Mouse (Mus musculus) MEL (cell line): ENCODE results near the gene Zmpste24. TPM values are rescaled to one million over a fixed set of nuclear protein-coding genes. Genes with fewer than 3 reads are reported as not detected.

Source experiments
- DNase-seq: peaks from one replicate; pipeline ENCODE4 v3.0.0; 2011; ENCODE audit warnings: low read depth, low spot score
- H3K27ac ChIP-seq: 2 replicates; pipeline ENCODE4 v1.5.1; 2012; ENCODE audit warnings: low read depth, mild to moderate bottlenecking, control low read depth, low read length, moderate library complexity; ENCODE audit not compliant: control insufficient read depth
- H3K27me3 ChIP-seq, 2 experiments: fragments of 150-350 bp in 1 of 2; sonication (generic) in 1 of 2; 2 replicates each; pipeline ENCODE4 v1.6.1; 2012; ENCODE audit warnings: low read length in 2 of 2, mild to moderate bottlenecking in 2 of 2, improper control_type of control experiment in 1 of 2, moderate library complexity in 1 of 2; ENCODE audit not compliant: insufficient read depth in 2 of 2, control insufficient read depth in 1 of 2
- H3K36me3 ChIP-seq, 2 experiments: 2 replicates each; pipeline ENCODE4 v1.6.1; 2012 to 2014; ENCODE audit warnings: low read length in 2 of 2, improper control_type of control experiment in 1 of 2, inconsistent platforms in 1 of 2, mild to moderate bottlenecking in 1 of 2; ENCODE audit not compliant: insufficient read depth in 2 of 2, control insufficient read depth in 1 of 2
- H3K4me1 ChIP-seq, 2 experiments: fragments of 150-350 bp in 1 of 2; sonication (generic) in 1 of 2; 2 replicates each; pipeline ENCODE4 v1.6.1; 2012; ENCODE audit warnings: low read length in 2 of 2, improper control_type of control experiment in 1 of 2, mild to moderate bottlenecking in 1 of 2; ENCODE audit not compliant: insufficient read depth in 2 of 2, control insufficient read depth in 1 of 2
- H3K4me3 ChIP-seq, 2 experiments: fragments of 150-350 bp in 1 of 2; sonication (generic) in 1 of 2; 2 replicates each; pipeline ENCODE4 v1.5.1; 2012; ENCODE audit warnings: low read depth in 2 of 2, low read length in 2 of 2, mild to moderate bottlenecking in 2 of 2, moderate library complexity in 2 of 2, control low read depth in 1 of 2, improper control_type of control experiment in 1 of 2; ENCODE audit not compliant: control insufficient read depth in 1 of 2, insufficient read depth in 1 of 2
- H3K79me2 ChIP-seq: 2 replicates; pipeline ENCODE4 v1.6.1; 2012; ENCODE audit warnings: mild to moderate bottlenecking, low read length, moderate library complexity; ENCODE audit not compliant: control insufficient read depth, poor library complexity, insufficient read depth
- H3K9ac ChIP-seq: 2 replicates; pipeline ENCODE4 v1.6.1; 2012; ENCODE audit warnings: low read depth, mild to moderate bottlenecking, control low read depth, low read length, moderate library complexity; ENCODE audit not compliant: control insufficient read depth, poor library complexity, severe bottlenecking
- H3K9me3 ChIP-seq: fragments of 150-350 bp; sonication (generic); replicated peaks from 2 replicates; pipeline ENCODE4 v1.6.1; 2012; ENCODE audit warnings: mild to moderate bottlenecking, low read length, improper control_type of control experiment, moderate library complexity; ENCODE audit not compliant: insufficient read depth
- CHD2 ChIP-seq: IDR thresholded peaks from 2 replicates; pipeline ENCODE4 v1.6.1; 2011; ENCODE audit warnings: low read length, improper control_type of control experiment
- E2F4 ChIP-seq: IDR thresholded peaks from 2 replicates; pipeline ENCODE4 v1.6.1; 2011; ENCODE audit warnings: low read depth, low read length, improper control_type of control experiment, borderline replicate concordance
- EP300 ChIP-seq, 2 experiments: IDR thresholded peaks; 2 replicates each; pipeline ENCODE4 v1.6.1; 2011; ENCODE audit warnings: improper control_type of control experiment in 2 of 2, low read length in 2 of 2, low read depth in 1 of 2, mild to moderate bottlenecking in 1 of 2
- MAX ChIP-seq: IDR thresholded peaks from 2 replicates; pipeline ENCODE4 v1.6.1; 2011; ENCODE audit warnings: low read length, improper control_type of control experiment
- MAZ ChIP-seq: IDR thresholded peaks from 2 replicates; pipeline ENCODE4 v1.6.1; 2012; ENCODE audit warnings: low read depth, mild to moderate bottlenecking, inconsistent platforms, low read length, improper control_type of control experiment
- MEF2A ChIP-seq: IDR thresholded peaks from 2 replicates; pipeline ENCODE4 v1.6.1; 2014; ENCODE audit warnings: low read depth, mild to moderate bottlenecking, inconsistent platforms, low read length, improper control_type of control experiment; ENCODE audit not compliant: poor library complexity, insufficient replicate concordance, severe bottlenecking; ENCODE audit errors: extremely low read depth
- NELFE ChIP-seq: IDR thresholded peaks from 2 replicates; pipeline ENCODE4 v1.6.1; 2011; ENCODE audit warnings: low read depth, low read length, improper control_type of control experiment
- RAD21 ChIP-seq: IDR thresholded peaks from 2 replicates; pipeline ENCODE4 v1.6.1; 2011; ENCODE audit warnings: mild to moderate bottlenecking, low read depth, low read length, improper control_type of control experiment
- SIN3A ChIP-seq: IDR thresholded peaks from 2 replicates; pipeline ENCODE4 v1.6.1; 2012; ENCODE audit warnings: low read length, improper control_type of control experiment, inconsistent platforms
- SMC3 ChIP-seq: IDR thresholded peaks from 2 replicates; pipeline ENCODE4 v1.6.1; 2011; ENCODE audit warnings: low read depth, low read length, improper control_type of control experiment
- TAL1 ChIP-seq: IDR thresholded peaks from 2 replicates; pipeline ENCODE4 v1.6.1; 2012; ENCODE audit warnings: mild to moderate bottlenecking, inconsistent platforms, low read length, moderate library complexity, mixed read lengths
- TCF12 ChIP-seq: IDR thresholded peaks from 2 replicates; pipeline ENCODE4 v1.6.1; 2014; ENCODE audit warnings: low read depth, mild to moderate bottlenecking, inconsistent platforms, low read length, improper control_type of control experiment, moderate library complexity
- USF2 ChIP-seq, 2 experiments: IDR thresholded peaks; 2 replicates each; pipeline ENCODE4 v1.6.1; 2011 to 2012; ENCODE audit warnings: improper control_type of control experiment in 2 of 2, low read length in 2 of 2, borderline replicate concordance in 1 of 2, inconsistent platforms in 1 of 2, low read depth in 1 of 2, mild to moderate bottlenecking in 1 of 2; ENCODE audit not compliant: insufficient read depth in 1 of 2
- ZC3H11A ChIP-seq: IDR thresholded peaks from 2 replicates; pipeline ENCODE4 v1.6.1; 2012; ENCODE audit warnings: low read depth, mild to moderate bottlenecking, inconsistent platforms, low read length, improper control_type of control experiment
- polyA plus RNA-seq, 2 experiments: library from polyadenylated mRNA; stranded (reverse) in 1 of 2; unstranded in 1 of 2; fragments of >175 nt in 1 of 2; fragments of >200 nt in 1 of 2; gene quantifications; 2 replicates each; pipeline versions ENCODE4 v1.2.1 to v1.2.4; 2012; ENCODE audit warnings: low replicate concordance in 2 of 2, low read depth in 1 of 2; ENCODE audit not compliant: insufficient read length in 2 of 2, insufficient read depth in 1 of 2, missing spikeins in 1 of 2
- total RNA-seq: library from RNA; depleted of rRNA; stranded (reverse); fragments of 300-350 nt; gene quantifications from 2 replicates; pipeline ENCODE4 v1.2.3, GENCODE M21; 2012

Gene Zmpste24
- total and polyA plus RNA-seq, 3 experiments: 37.6 to 70.6 (median 44.7) TPM

GRCm38 (mm10) chr4:121052454-121053323 lies 45.4 kb downstream of the Zmpste24 start:
- H3K4me3 ChIP-seq: no peak overlapping the region
- no peaks in the 10 kb centered on the region; a peak in 2 of 4 replicates for H3K27me3 ChIP-seq
- no peaks in the 10 kb centered on the region for H3K9me3 ChIP-seq
- H3K36me3 ChIP-seq: no peaks in the 10 kb centered on the region
- H3K4me1 ChIP-seq: no peaks in the 10 kb centered on the region
- H3K27ac ChIP-seq: no peak overlapping the region
- no peak for TF ChIP-seq MAX
- no peak for TF ChIP-seq RAD21
- TF ChIP-seq SIN3A: no peak
- TF ChIP-seq TAL1: no peak
- no peak for TF ChIP-seq TCF12
- no peak for TF ChIP-seq E2F4
- TF ChIP-seq SMC3: no peak
- TF ChIP-seq MEF2A: no peak
- no peak for TF ChIP-seq ZC3H11A
- no peak overlapping the region for H3K9ac ChIP-seq
- no peak for DNase-seq
- H3K79me2 ChIP-seq: no peaks in the 10 kb centered on the region

- Histone ChIP-seq H3K36me3 (no peaks in the 10 kb centered on the region), H3K27me3 (peaks cover 0 to 3% of the 10 kb centered on the region in 2 experiments; a peak in 2 of 4 replicates), H3K27ac (no peak overlapping the region)
- no peak for DNase-seq
- TF ChIP-seq TAL1 (no peak), USF2 (IDR thresholded peaks at IDR 0.05; ENCODE audit: borderline replicate concordance in 1 of 2, insufficient read depth in 1 of 2, low read depth in 1 of 2, low read length in 2 of 2) (no peak), EP300 (IDR thresholded peaks at IDR 0.05; ENCODE audit: low read depth in 1 of 2, low read length in 2 of 2) (no peak), NELFE (no peak), CHD2 (no peak), MAZ (no peak), E2F4 (no peak), MAX (no peak), SIN3A (no peak)
- TF ChIP-seq, all 39 proteins: peak for 0
- H3K9me3 ChIP-seq: no peaks in the 10 kb centered on the region
- H3K4me3 ChIP-seq: no peak overlapping the region
- no peak overlapping the region for H3K9ac ChIP-seq
- no peaks in the 10 kb centered on the region for H3K4me1 ChIP-seq
- no peaks in the 10 kb centered on the region for H3K79me2 ChIP-seq
Measured at GRCm38 (mm10) chr4:121051863-121052262, 46.2 kb downstream of the Zmpste24 start.
